Mouse (Mus musculus) liver, embryonic 14.5 days (tissue): ENCODE measurements at regions not wholly inside any gene's neighbourhood (a gene's known extent, or its start where the extent isn't known, plus 50 kb on each side); places are given as distances from the start of the nearest gene placed in this dataset.

Experiments used
- CTCF ChIP-seq: IDR thresholded peaks from 2 replicates; pipeline ENCODE4 v1.5.1; 2016; ENCODE audit warnings: antibody characterized with exemption, low read depth, control low read depth
- EP300 ChIP-seq: IDR thresholded peaks from 2 replicates; pipeline ENCODE4 v1.6.1; 2016; ENCODE audit warnings: antibody characterized with exemption, low read depth

DNA sequence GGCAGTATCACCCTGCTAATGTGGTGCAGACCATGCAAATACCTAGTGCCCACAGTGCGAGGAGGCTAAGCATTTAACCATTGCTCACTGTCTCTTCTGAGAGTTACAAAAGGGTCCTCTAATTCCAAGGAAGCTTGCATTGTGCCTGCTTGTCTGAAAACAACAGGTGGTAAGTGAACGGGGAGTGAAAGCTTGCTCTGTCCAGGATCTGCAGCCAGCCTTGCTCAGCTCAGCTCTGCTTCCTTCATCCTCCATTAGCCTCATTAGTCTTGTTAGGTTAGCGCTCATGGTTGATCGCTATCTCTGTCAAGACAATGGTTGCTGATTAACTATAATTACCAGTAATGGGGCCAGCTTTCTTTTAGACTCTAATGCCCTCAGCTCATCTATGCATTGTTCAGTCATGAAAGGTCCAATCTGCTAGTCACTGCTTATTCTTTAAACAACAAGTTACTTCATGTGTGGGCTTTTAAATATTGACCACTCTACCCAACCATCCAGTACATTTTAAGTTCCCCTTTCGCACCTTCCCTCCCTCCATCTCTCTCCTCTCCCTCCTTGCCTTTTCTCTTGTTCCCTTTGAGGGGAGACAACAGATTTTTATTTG lies 473.5 kb upstream of the Fam241a start:
- TF ChIP-seq CTCF (no peak), EP300 (no peak)
